Mouse (Mus musculus) urinary bladder, adult 2 months (tissue): ENCODE results near the gene Cnn1. TPM values are rescaled to one million over a fixed set of nuclear protein-coding genes. Genes with fewer than 3 reads are reported as not detected.

Experiments
- DNase-seq: peaks from one replicate; pipeline ENCODE4 v3.0.0; 2022; ENCODE audit warnings: low spot score
- polyA plus RNA-seq: library from polyadenylated mRNA; depleted of rRNA; stranded (reverse); fragments of >200 nt; gene quantifications from 2 replicates; pipeline ENCODE4 v1.2.3, GENCODE M21; 2012; rRNA removed

Gene Cnn1
- 3,917 and 4,778 TPM in 2 replicates for polyA plus RNA-seq

DNA sequence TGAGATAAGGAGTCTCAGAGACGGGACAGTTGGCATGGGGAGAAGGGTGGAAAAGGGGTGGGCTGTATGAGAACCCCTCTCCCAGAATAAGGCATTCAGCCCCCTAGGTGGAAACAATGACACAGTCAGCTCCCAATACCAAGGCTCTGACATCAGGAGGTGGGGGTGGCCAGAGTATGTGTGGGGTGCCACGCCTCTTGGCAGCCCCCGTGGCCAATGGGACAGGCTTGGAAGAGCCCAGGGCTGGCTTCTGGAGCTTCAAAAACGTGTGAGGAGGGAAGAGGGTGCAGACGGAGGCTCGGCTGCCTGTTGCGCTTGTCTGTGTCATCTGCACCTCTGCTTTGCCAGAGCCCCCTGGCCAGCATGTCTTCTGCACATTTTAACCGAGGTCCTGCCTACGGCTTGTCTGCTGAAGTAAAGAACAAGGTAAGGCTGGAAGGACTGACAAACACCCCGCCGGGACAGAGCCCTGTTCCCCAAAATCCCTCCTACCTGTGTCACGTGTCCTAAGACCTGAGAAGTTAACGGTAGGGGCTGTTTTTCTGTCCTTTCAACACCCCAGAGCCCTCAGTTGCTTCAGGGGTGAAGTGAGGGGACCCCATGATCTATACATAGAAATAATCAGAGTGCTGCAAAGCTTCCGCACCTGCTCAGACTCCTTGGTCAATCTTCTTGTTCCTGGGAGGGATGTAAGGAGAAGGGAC, at the start of gene Cnn1:
Gene Cnn1, plus strand, starts transcription at position 224 of the 704 bp plus-strand sequence.
- peak; percentile 41 for DNase-seq

- no peak for DNase-seq
These were observed 49.7 kb upstream of the Cnn1 start for GRCm38 (mm10) chr9:22049315-22049714.

- DNase-seq: no peak
These were observed 49.2 kb upstream of the Cnn1 start for GRCm38 (mm10) chr9:22049721-22050270.

DNA sequence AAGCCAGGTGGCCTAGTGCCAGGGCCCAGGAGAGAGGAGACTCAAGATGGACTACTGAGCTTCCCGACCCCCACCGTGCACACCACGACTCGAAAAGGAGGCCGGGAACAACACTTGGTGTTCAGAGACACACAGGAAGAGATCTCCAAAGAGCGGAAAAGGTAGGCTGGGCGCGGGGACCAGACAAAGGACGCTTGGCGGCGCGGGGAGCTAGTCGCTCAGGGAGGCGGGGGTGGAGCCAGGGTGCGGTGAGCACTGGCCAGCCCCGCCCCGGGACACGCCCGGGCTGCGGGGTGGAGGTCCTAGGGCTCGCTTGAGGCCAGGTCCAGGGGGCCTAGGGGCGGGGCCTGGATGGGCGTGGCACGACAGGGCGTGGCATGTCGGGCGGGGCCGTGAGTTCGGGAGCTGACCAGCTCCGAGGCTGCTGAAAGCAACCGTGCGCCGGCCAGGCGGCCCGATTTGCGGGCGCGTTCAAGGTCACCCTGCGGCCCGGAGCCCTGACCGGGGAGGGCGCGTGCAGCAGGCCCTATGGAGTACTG, 48.6 kb upstream of the Cnn1 start:
- DNase-seq: no peak

GRCm38 (mm10) chr9:22051161-22051957, 47.7 kb upstream of the Cnn1 start:
- no peak for DNase-seq

DNA sequence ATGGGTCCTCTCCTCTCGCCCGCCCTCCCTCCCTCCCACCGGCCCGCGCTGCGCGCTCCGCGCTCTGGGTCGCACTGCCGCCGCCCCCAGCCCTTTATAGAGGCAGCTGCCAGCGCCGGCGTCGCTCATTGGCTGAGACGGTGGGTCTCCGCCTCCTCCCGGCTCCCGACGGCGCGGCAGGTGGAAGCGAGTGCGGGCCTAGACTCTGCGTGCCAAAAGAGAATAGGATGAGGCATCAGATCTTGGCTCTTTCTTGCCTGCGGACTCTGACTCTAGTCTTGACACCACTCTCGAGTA, 47.1 kb upstream of the Cnn1 start, which contains the start of gene Elavl3:
Gene Elavl3, minus strand, starts transcription at position 66 of the 297 bp plus-strand sequence.
- no peak for DNase-seq

DNA sequence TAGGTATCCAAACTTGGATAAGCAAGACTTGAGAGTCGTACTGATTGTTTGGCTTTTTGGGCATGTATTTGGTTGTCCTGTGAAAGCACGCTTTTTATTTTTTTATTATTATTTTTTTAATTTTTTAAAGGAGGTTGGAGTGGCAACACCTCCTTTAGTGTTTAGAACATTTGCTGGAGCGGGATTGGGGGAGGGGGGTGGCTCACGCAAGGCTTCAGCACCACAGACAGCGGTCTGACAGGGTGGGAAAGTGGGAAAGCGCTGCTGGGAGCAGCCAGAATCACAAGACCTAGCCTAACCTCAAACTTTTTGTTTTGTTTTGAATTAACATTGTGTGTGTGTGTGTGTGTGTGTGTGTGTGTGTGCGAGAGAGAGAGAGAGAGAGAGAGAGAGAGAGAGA, 45.4 kb upstream of the Cnn1 start:
- no peak for DNase-seq

DNA sequence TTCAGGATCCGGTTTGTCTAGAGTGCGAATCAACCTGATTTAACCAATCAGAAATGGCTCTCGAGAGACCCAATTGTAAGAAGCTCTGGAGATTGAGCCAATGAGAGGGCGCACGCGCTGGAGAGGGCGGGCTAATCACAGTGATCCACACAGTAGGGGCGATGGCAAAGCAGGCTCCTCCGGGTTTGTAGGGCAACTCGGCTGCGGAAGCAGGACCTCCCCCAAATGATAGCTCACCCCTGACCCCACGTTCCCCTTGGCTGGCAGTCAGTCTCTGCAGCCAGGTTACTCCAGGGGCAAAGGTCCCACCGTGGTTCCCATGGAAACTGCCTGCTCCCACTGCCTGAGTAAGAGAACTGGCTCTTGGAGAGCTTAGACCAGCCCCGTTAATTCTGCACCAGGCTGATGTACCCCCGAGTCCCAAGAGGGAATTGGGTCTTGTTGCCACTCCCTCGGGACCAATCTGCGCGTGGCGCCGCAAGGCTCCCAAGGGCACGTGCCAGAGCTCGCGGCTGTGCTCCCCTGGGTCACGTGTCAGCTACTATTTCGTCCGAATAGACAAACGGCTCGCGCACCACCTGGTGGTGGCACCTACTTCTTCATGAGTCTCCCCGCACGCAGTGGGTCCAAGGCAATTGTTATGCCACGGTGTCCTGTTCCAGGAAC, 44.5 kb upstream of the Cnn1 start:
- DNase-seq: no peak

GRCm38 (mm10) chr9:22055713-22056112, 43.3 kb upstream of the Cnn1 start:
- no peak for DNase-seq

GRCm38 (mm10) chr9:22056303-22056910, 42.6 kb upstream of the Cnn1 start:
- DNase-seq: no peak

DNA sequence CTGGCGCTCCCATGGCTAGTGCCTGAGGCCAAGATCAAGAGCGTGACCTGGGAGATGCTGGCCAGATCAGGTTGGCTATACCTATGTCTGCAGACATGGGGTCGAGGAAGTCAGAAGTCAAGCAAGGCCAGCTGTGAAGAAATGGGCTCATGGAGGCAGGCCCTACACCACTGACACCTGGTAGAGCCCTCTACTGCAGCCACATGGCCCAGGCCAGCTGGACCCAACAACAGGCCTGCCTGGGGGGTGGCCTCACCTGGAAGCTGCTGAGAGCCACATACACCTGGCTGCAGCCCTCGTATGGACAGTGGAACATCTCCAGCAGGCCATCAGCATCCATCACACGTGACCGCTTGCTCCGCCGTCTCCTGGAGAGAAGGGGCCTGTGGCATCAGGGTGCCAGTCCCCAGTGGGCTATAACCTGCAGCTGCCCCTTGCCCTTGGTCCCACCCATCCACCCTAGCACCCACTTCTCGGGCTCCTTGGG, 41.9 kb upstream of the Cnn1 start:
- DNase-seq: no peak

DNA sequence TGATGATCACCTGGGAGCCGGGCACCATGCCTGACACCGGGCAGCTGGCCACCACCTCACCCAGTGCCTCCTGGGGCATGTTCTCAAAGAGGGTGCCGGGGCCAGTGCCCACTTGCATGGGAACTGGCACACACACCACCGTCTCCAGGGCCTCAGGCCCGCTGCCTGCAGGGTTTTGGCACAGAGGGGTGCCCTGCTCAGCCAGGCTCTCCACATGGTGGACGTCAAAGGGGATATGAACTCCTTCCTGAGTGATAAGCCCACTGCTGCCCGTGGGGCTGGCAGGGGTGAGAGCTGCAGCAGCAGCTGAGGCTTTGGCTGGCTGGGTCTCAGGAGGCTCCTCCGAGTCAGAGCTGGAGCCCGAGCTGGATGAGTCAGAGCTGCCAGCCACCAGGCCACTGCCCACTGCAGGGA, 41.0 kb upstream of the Cnn1 start:
- no peak for DNase-seq

DNA sequence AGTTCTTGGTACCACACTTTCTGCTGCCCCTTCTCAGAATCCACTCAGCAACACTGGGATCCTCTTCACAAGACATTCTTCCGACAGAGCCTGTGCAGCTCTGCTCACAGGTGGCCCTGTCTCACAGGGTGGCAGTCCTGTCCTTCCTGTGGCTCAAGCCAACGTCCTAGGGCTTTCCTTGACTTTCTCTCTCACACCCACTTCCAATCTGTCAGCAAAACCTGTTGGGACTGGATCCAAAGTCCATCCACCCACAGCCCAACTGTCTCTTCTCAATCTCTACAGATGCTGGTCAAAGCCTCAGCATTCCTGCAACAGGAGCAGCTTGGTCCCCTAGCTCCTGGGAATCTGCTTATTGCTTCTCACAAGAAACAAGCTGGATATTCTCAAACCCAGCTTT, 37.7 kb upstream of the Cnn1 start:
- DNase-seq: no peak

GRCm38 (mm10) chr9:22064341-22064740, 34.7 kb upstream of the Cnn1 start:
- no peak for DNase-seq

- DNase-seq: no peak
These were observed 33.4 kb upstream of the Cnn1 start for GRCm38 (mm10) chr9:22065642-22066041.

DNA sequence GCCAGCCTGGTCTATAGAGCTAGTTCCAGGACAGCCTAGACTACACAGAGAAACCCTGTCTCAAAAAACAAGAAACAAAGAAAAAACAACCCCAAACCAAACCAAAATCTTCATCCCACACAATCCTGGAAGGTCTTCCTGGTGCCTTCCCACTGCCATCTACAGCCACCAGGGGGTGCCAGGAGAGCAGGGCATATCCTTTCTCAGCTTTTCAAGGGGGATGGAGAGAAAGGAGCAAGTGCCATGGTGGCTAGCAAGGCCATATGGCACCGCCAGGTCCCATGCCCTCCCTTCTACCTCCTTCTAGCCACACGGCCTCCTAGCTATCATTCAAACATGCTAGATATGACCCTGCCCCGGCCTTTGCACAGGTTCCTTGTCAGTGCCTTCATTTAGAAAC, 32.6 kb upstream of the Cnn1 start:
- no peak for DNase-seq

- DNase-seq: no peak
These were observed 31.8 kb upstream of the Cnn1 start for GRCm38 (mm10) chr9:22067195-22067594.

- no peak for DNase-seq
These were observed 29.0 kb upstream of the Cnn1 start for GRCm38 (mm10) chr9:22069881-22070553.

DNA sequence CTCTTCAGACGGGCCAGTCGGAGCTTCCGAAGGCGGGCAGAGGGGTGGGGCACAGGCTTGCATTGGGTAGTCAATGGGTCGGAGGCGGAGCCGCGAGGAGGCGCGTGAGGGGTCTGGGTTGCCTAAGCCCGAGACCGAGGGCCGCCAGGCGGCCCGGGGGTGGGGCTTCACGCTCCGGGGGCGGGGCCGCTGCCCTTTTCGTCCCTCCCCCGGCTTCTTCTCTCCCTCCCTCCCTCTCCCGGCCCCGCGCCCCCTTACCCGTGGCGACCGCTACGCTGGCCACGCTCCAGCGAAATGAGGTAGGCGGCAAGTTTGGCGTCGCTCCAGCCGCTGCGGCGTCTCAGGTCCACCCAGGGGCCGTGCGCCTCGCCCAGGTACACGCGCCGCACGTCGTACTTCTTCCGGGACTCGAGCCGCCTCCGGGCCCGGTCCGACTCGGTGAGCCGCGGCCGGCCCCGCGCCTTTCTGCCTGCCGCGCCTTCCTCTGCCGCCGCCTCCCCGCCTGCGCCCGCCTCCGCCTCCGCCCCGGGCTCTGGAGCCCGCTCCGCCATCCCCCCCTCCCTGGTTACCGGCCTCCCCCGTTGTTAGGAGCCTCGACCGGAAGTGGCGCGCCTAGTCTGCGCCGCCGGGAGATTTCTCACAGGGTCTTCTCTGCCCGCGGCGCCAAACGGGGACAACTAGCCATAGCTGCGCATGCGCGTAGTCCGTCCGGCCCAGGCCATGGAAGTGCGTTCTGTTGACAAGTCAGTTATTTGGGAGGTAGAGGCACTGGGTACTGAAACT, 28.0 kb upstream of the Cnn1 start, which contains the start of the genes Gm49318 and Zfp653:
Gene Gm49318, minus strand, starts transcription at position 469 of the 783 bp plus-strand sequence.
Gene Zfp653, minus strand, starts transcription at position 586 of the 783 bp plus-strand sequence.
- DNase-seq: peak; percentile 92

DNA sequence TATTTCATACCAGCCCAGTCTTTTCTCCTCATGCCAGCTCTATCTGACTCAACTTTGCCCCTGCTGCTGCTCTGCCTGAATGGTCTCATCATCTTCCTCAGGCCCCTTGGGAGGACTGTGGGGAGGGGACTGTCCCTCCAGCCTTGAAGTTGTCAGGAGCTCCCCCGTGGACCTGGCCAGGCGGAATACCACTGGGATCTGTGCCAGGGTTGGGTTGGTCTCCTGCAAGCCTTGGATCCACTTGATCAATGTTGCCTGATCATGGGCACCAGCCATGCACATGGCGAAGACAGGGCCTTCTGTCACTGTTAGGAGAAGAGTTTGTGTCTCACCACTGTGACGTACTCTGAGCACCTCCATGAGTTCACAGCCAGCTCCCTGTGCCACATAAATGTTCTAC, 26.7 kb upstream of the Cnn1 start:
- DNase-seq: no peak
